Mouse (Mus musculus): ENCODE results near the gene Camk1. TPM values are rescaled to one million over a fixed set of nuclear protein-coding genes. Genes with fewer than 3 reads are reported as not detected.

The Camk1 gene
- polyA plus RNA-seq, 1 experiment = 22.6 TPM

DNA sequence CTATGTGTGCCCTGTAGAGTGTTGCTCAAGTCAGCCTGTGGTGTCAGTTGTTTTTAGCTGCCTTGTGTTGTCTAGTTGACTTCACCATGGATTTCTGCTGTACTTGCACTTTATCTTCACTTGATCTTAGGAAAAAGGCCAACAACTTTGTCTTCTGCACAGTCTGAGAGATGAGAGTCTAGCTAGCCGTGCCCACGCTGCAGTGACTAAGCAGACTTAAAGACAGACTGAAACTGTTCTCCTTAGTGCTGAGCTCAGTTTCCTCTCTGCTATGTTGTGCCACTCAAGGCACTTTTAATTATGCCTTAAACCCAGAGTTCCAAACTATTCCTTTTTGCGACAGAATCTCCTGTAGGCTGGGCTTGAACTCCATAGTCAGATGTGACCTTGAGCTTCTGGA, 27.8 kb downstream of the Camk1 start:
- Histone ChIP-seq H3K36me3 (ENCODE audit: control insufficient read depth, insufficient read depth, low read length) (peaks cover 60% of the 10 kb centered on the region), H3K4me1 (ENCODE audit: control insufficient read depth, insufficient read depth, insufficient read length) (no peaks in the 10 kb centered on the region), H3K27ac (ENCODE audit: insufficient read depth, low read length) (no peak overlapping the region), H3K4me3 (ENCODE audit: extremely low read depth, insufficient read depth, insufficient read length) (no peak overlapping the region), H3K27me3 (ENCODE audit: control insufficient read depth, insufficient read depth, low read length) (no peaks in the 10 kb centered on the region)
- no peak for DNase-seq (ENCODE audit: low read depth in 1 of 2, low spot score in 2 of 2)
- TF ChIP-seq CTCF (IDR thresholded peaks at IDR 0.05; ENCODE audit: extremely low read depth, insufficient read depth, insufficient read length, insufficient replicate concordance) (no peak), POLR2A (IDR thresholded peaks at IDR 0.05; ENCODE audit: low read depth, low read length) (no peak)
- 92% methylated on average over 3 of the region's 3 CpGs for WGBS

GRCm38 (mm10) chr6:113308141-113308540, 35.6 kb downstream of the Camk1 start:
- H3K36me3 ChIP-seq (ENCODE audit: control insufficient read depth, insufficient read depth, low read length) = peaks cover 14% of the 10 kb centered on the region
- TF ChIP-seq CTCF (IDR thresholded peaks at IDR 0.05; ENCODE audit: extremely low read depth, insufficient read depth, insufficient read length, insufficient replicate concordance) (peak; percentile 28; the same call in 1 of the 2 replicates), POLR2A (IDR thresholded peaks at IDR 0.05; ENCODE audit: low read depth, low read length) (no peak)
- H3K27me3 ChIP-seq (ENCODE audit: control insufficient read depth, insufficient read depth, low read length) = no peaks in the 10 kb centered on the region
- H3K4me1 ChIP-seq (ENCODE audit: control insufficient read depth, insufficient read depth, insufficient read length) = no peaks in the 10 kb centered on the region; the same call in 1 of the 2 replicates
- peak in 1 of 2 experiments; percentile 44 for DNase-seq (ENCODE audit: low read depth in 1 of 2, low spot score in 2 of 2)
- H3K4me3 ChIP-seq (ENCODE audit: extremely low read depth, insufficient read depth, insufficient read length) = peak overlapping the region; percentile 74; the same call in 1 of the 2 replicates
- WGBS = 11% methylated on average over 5 of the region's 5 CpGs
- H3K27ac ChIP-seq (ENCODE audit: insufficient read depth, low read length) = peak overlapping the region; percentile 99

DNA sequence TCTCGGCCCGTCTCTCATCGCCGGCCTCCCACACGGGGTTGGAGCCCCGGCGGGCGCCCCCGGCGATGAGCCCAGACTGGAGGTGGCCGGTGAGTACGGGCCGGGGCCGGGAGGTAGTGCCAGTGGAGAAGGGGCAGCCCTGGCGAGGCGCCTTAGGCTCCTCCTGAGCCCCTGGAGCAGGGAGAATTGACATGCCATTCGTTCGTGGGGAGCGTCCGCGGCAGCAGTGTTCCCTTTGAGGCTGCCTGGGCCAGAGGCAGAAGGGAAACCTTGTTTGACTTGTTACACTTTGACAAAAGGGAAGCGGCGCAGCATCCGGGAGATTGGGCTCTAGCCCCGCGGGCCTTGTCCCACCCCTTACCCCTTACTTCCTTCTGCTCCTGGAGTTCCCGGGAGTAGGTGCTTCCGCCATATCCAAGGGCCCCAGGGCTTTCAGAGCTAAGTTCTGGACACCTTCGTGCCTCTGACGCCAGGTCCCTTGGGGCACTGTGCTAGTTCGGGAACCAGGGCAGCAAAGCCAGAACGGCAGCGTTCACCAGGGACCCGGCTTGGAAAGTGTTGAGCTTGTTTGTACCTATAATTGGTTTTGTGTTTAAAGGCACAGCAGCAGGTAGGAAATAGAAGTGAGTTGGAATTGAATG, 36.2 kb downstream of the Camk1 start:
- DNase-seq (ENCODE audit: low read depth in 1 of 2, low spot score in 2 of 2) = peak in 1 of 2 experiments; percentile 48
- Histone ChIP-seq H3K27me3 (ENCODE audit: control insufficient read depth, insufficient read depth, low read length) (no peaks in the 10 kb centered on the region), H3K4me3 (ENCODE audit: extremely low read depth, insufficient read depth, insufficient read length) (peak overlapping the region; percentile 74), H3K27ac (ENCODE audit: insufficient read depth, low read length) (peak overlapping the region; percentile 99), H3K4me1 (ENCODE audit: control insufficient read depth, insufficient read depth, insufficient read length) (no peaks in the 10 kb centered on the region; the same call in 1 of the 2 replicates), H3K36me3 (ENCODE audit: control insufficient read depth, insufficient read depth, low read length) (peaks cover 13% of the 10 kb centered on the region)
- under 1% methylated on average over 33 of the region's 34 CpGs for WGBS
- TF ChIP-seq CTCF (IDR thresholded peaks at IDR 0.05; ENCODE audit: extremely low read depth, insufficient read depth, insufficient read length, insufficient replicate concordance) (no peak), POLR2A (IDR thresholded peaks at IDR 0.05; ENCODE audit: low read depth, low read length) (no peak)

- peak; percentile 15; the same call in 1 of the 2 replicates for TF ChIP-seq POLR2A (IDR thresholded peaks at IDR 0.05; ENCODE audit: low read depth, low read length)
- TF ChIP-seq CTCF (IDR thresholded peaks at IDR 0.05; ENCODE audit: extremely low read depth, insufficient read depth, insufficient read length, insufficient replicate concordance) = no peak
- no peaks in the 10 kb centered on the region; the same call in 1 of the 2 replicates for H3K4me1 ChIP-seq (ENCODE audit: control insufficient read depth, insufficient read depth, insufficient read length)
- H3K36me3 ChIP-seq (ENCODE audit: control insufficient read depth, insufficient read depth, low read length) = peaks cover 10% of the 10 kb centered on the region
- H3K4me3 ChIP-seq (ENCODE audit: extremely low read depth, insufficient read depth, insufficient read length) = peak within 1 kb of the TSS; percentile 74
- no peak for DNase-seq (ENCODE audit: low read depth in 1 of 2, low spot score in 2 of 2)
- peak within 1 kb of the TSS; percentile 99 for H3K27ac ChIP-seq (ENCODE audit: insufficient read depth, low read length)
- no peaks in the 10 kb centered on the region for H3K27me3 ChIP-seq (ENCODE audit: control insufficient read depth, insufficient read depth, low read length)
- 1% methylated on average over 32 of the region's 32 CpGs for WGBS
Observed at GRCm38 (mm10) chr6:113306986-113307349, 36.8 kb downstream of the Camk1 start, which contains the start of gene Brpf1. Brpf1 (plus strand) TSS chr6:113307137.

DNA sequence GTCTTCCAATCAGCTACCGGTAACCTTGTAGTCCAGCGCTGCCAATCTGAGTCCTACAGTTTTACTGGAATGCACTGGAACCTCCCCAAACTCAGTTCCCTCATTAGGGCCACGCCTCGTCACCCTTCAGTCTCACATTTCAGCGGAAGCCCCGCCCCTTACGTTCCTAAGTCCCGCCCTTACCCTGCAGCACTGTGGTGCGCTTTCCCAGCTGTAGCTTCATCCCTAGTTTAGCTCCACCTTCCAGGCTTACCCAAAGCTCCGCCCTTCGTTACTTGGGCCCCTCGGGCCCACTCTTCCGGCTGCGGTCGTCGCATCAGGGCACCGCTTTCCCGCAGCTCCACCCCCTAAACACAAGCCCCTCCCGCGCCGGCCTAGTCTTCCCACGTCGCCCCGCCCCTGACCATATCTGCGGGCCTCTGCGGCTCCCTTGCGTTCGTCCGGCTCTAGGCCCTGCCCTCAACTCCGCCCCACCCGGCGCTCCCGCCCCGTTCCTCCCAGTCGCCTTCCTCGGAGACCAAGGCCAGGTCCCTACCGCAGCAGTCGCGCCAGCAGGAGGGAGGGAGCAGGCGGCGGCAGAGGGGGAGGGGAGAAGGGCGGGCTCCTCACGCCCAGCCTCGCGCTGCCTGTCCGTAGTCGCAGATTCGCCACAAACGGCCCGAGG, 37.3 kb downstream of the Camk1 start:
- Histone ChIP-seq H3K36me3 (ENCODE audit: control insufficient read depth, insufficient read depth, low read length) (peaks cover 10% of the 10 kb centered on the region), H3K27ac (ENCODE audit: insufficient read depth, low read length) (peak overlapping the region; percentile 99), H3K4me3 (ENCODE audit: extremely low read depth, insufficient read depth, insufficient read length) (peak overlapping the region; percentile 74), H3K27me3 (ENCODE audit: control insufficient read depth, insufficient read depth, low read length) (no peaks in the 10 kb centered on the region), H3K4me1 (ENCODE audit: control insufficient read depth, insufficient read depth, insufficient read length) (no peaks in the 10 kb centered on the region; the same call in 1 of the 2 replicates)
- 1% methylated on average over 50 of the region's 50 CpGs for WGBS
- DNase-seq (ENCODE audit: low read depth in 1 of 2, low spot score in 2 of 2) = peak; percentile 98 to 100
- TF ChIP-seq CTCF (IDR thresholded peaks at IDR 0.05; ENCODE audit: extremely low read depth, insufficient read depth, insufficient read length, insufficient replicate concordance) (no peak), POLR2A (IDR thresholded peaks at IDR 0.05; ENCODE audit: low read depth, low read length) (no peak; the same call in 1 of the 2 replicates)

DNA sequence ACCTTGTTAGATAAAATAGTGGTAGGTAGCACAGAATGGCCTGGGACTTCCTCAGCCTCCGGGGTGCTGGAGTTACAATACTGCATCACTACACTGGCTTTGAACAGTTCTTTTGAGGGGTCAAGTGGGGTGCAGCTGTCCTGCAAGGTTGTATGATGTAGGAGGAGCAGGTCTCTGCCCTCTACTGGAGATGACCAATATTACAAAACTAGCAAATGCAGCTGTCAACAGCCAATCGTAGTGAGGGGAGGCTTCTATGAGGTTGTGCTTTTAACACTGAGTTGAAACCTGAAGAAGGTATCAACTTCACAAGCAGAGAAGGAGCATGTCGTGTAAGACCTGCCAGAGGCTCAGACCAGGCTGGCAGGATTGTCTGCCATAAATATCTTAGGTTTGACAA, 41.5 kb downstream of the Camk1 start:
- no peaks in the 10 kb centered on the region for H3K36me3 ChIP-seq (ENCODE audit: control insufficient read depth, insufficient read depth, low read length)
- peak in 1 of 2 experiments; percentile 46 for DNase-seq (ENCODE audit: low read depth in 1 of 2, low spot score in 2 of 2)
- no peaks in the 10 kb centered on the region for H3K4me1 ChIP-seq (ENCODE audit: control insufficient read depth, insufficient read depth, insufficient read length)
- no peak overlapping the region for H3K4me3 ChIP-seq (ENCODE audit: extremely low read depth, insufficient read depth, insufficient read length)
- H3K27ac ChIP-seq (ENCODE audit: insufficient read depth, low read length) = no peak overlapping the region
- TF ChIP-seq POLR2A (IDR thresholded peaks at IDR 0.05; ENCODE audit: low read depth, low read length) = no peak
- TF ChIP-seq CTCF (IDR thresholded peaks at IDR 0.05; ENCODE audit: extremely low read depth, insufficient read depth, insufficient read length, insufficient replicate concordance) = peak; percentile 20; the same call in 1 of the 2 replicates
- no peaks in the 10 kb centered on the region for H3K27me3 ChIP-seq (ENCODE audit: control insufficient read depth, insufficient read depth, low read length)
- WGBS = 5% methylated on average over 3 of the region's 3 CpGs

Measured in spleen, adult 2 months (tissue).